Mouse (Mus musculus): Measurements from ENCODE around the gene Agrp. TPM values are rescaled to one million over a fixed set of nuclear protein-coding genes. Genes with fewer than 3 reads are reported as not detected.

The Agrp gene
- total and polyA plus RNA-seq, 2 experiments from 2014 or later: 0.53 TPM; not detected in 1

- H3K4me3 ChIP-seq (ENCODE audit: low read depth, low read length): no peak overlapping the region
- no peak for ATAC-seq (ENCODE audit: insufficient read depth, low read depth)
- WGBS: 87% methylated on average over 4 of the region's 4 CpGs
These were observed 7.9 kb downstream of the Agrp start for GRCm38 (mm10) chr8:105629337-105629736.

DNA sequence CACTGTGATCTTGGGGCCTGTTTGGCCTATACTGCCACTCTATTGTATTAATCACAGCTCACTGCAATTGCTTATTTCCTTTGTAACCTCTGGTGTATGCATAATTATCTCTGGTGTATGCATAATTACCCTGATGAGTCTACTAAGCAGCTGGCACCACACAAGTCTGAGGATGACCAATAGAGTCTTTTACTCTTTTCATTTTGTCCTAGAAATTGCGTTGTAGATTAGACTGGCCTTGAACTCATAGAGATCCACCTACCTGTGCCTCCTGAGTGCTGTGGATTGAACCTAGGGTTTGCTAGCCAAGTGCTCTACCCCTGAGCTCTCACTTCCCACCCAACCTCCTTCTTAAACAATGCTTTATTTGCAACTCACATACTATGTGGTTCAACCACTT is 11.1 kb downstream of the Agrp start:
- H3K9ac ChIP-seq (replicated peaks; ENCODE audit: low read depth, low read length): no peak overlapping the region
- H3K9me3 ChIP-seq (replicated peaks; ENCODE audit: control insufficient read depth, low read length): no peaks in the 10 kb centered on the region
- no peak overlapping the region for H3K4me3 ChIP-seq (ENCODE audit: low read depth, low read length)
- no peaks in the 10 kb centered on the region for H3K27me3 ChIP-seq (ENCODE audit: control insufficient read depth, insufficient read depth, low read length)
- ATAC-seq (ENCODE audit: insufficient read depth, low read depth) (no peak), DNase-seq (ENCODE audit: low spot score) (no peak)
- no peak overlapping the region for H3K27ac ChIP-seq (ENCODE audit: low read depth)
- H3K4me2 ChIP-seq (ENCODE audit: low read depth, low read length): no peak overlapping the region
- H3K36me3 ChIP-seq (replicated peaks; ENCODE audit: control insufficient read depth, insufficient read depth, low read length): peaks cover 33% of the 10 kb centered on the region
- H3K4me1 ChIP-seq (ENCODE audit: control insufficient read depth, insufficient read depth): peaks cover 2% of the 10 kb centered on the region; the same call in 1 of the 2 replicates
- TF ChIP-seq CTCF (IDR thresholded peaks at IDR 0.05; ENCODE audit: low read depth): no peak
- no peak for TF ChIP-seq EP300 (IDR thresholded peaks at IDR 0.05; ENCODE audit: low read depth)
- WGBS: 81% methylated on average over 1 of the region's 1 CpGs

More at GRCm38 (mm10) chr8:105629337-105629736, 7.9 kb downstream of the Agrp start:
- no peaks in the 10 kb centered on the region for H3K4me1 ChIP-seq (ENCODE audit: control insufficient read depth, insufficient read depth)
- H3K4me2 ChIP-seq (ENCODE audit: low read depth, low read length): no peak overlapping the region
- H3K9ac ChIP-seq (replicated peaks; ENCODE audit: low read depth, low read length): no peak overlapping the region
- peaks cover 6% of the 10 kb centered on the region for H3K36me3 ChIP-seq (replicated peaks; ENCODE audit: control insufficient read depth, insufficient read depth, low read length)
- no peak overlapping the region for H3K27ac ChIP-seq (ENCODE audit: low read depth)
- H3K27me3 ChIP-seq (ENCODE audit: control insufficient read depth, insufficient read depth, low read length): no peaks in the 10 kb centered on the region
- H3K9me3 ChIP-seq (replicated peaks; ENCODE audit: control insufficient read depth, low read length): no peaks in the 10 kb centered on the region
- DNase-seq (ENCODE audit: low spot score): no peak
- TF ChIP-seq CTCF (IDR thresholded peaks at IDR 0.05; ENCODE audit: low read depth) (no peak), EP300 (IDR thresholded peaks at IDR 0.05; ENCODE audit: low read depth) (no peak)

DNA sequence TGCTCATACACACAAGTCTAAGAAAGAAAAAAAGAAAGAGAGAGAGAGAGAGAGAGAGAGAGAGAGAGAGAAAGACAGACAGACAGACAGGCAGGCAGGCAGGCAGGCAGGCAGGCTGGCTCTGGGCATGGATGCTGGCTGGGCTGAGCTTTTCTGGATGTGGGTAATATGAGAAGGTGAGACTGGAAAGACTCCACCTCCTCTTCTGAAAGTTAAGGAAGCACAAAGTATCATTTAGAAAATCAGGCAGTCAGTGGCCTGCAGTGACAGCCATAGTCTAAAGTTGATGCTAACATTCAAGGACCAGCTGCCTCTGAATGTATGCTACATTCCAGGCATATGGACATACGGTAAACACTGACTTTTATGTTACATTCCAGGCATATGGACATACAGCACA is 12.4 kb downstream of the Agrp start:
- no peaks in the 10 kb centered on the region for H3K9me3 ChIP-seq (replicated peaks; ENCODE audit: control insufficient read depth, low read length)
- WGBS: 48% methylated on average over 1 of the region's 1 CpGs
- H3K27me3 ChIP-seq (ENCODE audit: control insufficient read depth, insufficient read depth, low read length): no peaks in the 10 kb centered on the region
- peaks cover 45% of the 10 kb centered on the region for H3K36me3 ChIP-seq (replicated peaks; ENCODE audit: control insufficient read depth, insufficient read depth, low read length)
- no peak for TF ChIP-seq EP300 (IDR thresholded peaks at IDR 0.05; ENCODE audit: low read depth)
- no peak for TF ChIP-seq CTCF (IDR thresholded peaks at IDR 0.05; ENCODE audit: low read depth)
- no peak for DNase-seq (ENCODE audit: low spot score)
- ATAC-seq (ENCODE audit: insufficient read depth, low read depth): no peak
- H3K4me1 ChIP-seq (ENCODE audit: control insufficient read depth, insufficient read depth): peaks cover 2% of the 10 kb centered on the region; the same call in 1 of the 2 replicates
- H3K4me3 ChIP-seq (ENCODE audit: low read depth, low read length): no peak overlapping the region
- H3K4me2 ChIP-seq (ENCODE audit: low read depth, low read length): no peak overlapping the region; the same call in 1 of the 2 replicates
- no peak overlapping the region for H3K9ac ChIP-seq (replicated peaks; ENCODE audit: low read depth, low read length)
- H3K27ac ChIP-seq (ENCODE audit: low read depth): peak overlapping the region; percentile 56; the same call in 1 of the 2 replicates

GRCm38 (mm10) chr8:105624401-105624800 is 12.8 kb downstream of the Agrp start:
- Histone ChIP-seq H3K27me3 (ENCODE audit: control insufficient read depth, insufficient read depth, low read length) (no peaks in the 10 kb centered on the region), H3K36me3 (replicated peaks; ENCODE audit: control insufficient read depth, insufficient read depth, low read length) (peaks cover 49% of the 10 kb centered on the region), H3K4me2 (ENCODE audit: low read depth, low read length) (peak overlapping the region; percentile 28; the same call in 1 of the 2 replicates), H3K9ac (replicated peaks; ENCODE audit: low read depth, low read length) (no peak overlapping the region; the same call in 1 of the 2 replicates), H3K27ac (ENCODE audit: low read depth) (peak overlapping the region; percentile 56; the same call in 1 of the 2 replicates), H3K9me3 (replicated peaks; ENCODE audit: control insufficient read depth, low read length) (no peaks in the 10 kb centered on the region), H3K4me1 (ENCODE audit: control insufficient read depth, insufficient read depth) (peaks cover 2% of the 10 kb centered on the region; the same call in 1 of the 2 replicates), H3K4me3 (ENCODE audit: low read depth, low read length) (no peak overlapping the region)
- no peak for TF ChIP-seq EP300 (IDR thresholded peaks at IDR 0.05; ENCODE audit: low read depth)
- TF ChIP-seq CTCF (IDR thresholded peaks at IDR 0.05; ENCODE audit: low read depth): no peak
- no peak for ATAC-seq (ENCODE audit: insufficient read depth, low read depth)
- DNase-seq (ENCODE audit: low spot score): no peak
- WGBS: 62% methylated on average over 3 of the region's 3 CpGs

GRCm38 (mm10) chr8:105623679-105624245 is 13.4 kb downstream of the Agrp start:
- no peak for ATAC-seq (ENCODE audit: insufficient read depth, low read depth)
- Histone ChIP-seq H3K4me2 (ENCODE audit: low read depth, low read length) (peak overlapping the region; percentile 28; the same call in 1 of the 2 replicates), H3K36me3 (replicated peaks; ENCODE audit: control insufficient read depth, insufficient read depth, low read length) (peaks cover 56% of the 10 kb centered on the region), H3K4me3 (ENCODE audit: low read depth, low read length) (no peak overlapping the region), H3K27me3 (ENCODE audit: control insufficient read depth, insufficient read depth, low read length) (no peaks in the 10 kb centered on the region), H3K9ac (replicated peaks; ENCODE audit: low read depth, low read length) (no peak overlapping the region; the same call in 1 of the 2 replicates), H3K9me3 (replicated peaks; ENCODE audit: control insufficient read depth, low read length) (no peaks in the 10 kb centered on the region), H3K4me1 (ENCODE audit: control insufficient read depth, insufficient read depth) (peaks cover 2% of the 10 kb centered on the region; the same call in 1 of the 2 replicates), H3K27ac (ENCODE audit: low read depth) (peak overlapping the region; percentile 56; the same call in 1 of the 2 replicates)
- TF ChIP-seq EP300 (IDR thresholded peaks at IDR 0.05; ENCODE audit: low read depth): no peak
- TF ChIP-seq CTCF (IDR thresholded peaks at IDR 0.05; ENCODE audit: low read depth): no peak
- DNase-seq (ENCODE audit: low spot score): no peak
- WGBS: 59% methylated on average over 7 of the region's 7 CpGs

Data from heart, postnatal 0 days (tissue).